ENCODE assay signal across 14 mouse cellular contexts in the genomic region with DNA sequence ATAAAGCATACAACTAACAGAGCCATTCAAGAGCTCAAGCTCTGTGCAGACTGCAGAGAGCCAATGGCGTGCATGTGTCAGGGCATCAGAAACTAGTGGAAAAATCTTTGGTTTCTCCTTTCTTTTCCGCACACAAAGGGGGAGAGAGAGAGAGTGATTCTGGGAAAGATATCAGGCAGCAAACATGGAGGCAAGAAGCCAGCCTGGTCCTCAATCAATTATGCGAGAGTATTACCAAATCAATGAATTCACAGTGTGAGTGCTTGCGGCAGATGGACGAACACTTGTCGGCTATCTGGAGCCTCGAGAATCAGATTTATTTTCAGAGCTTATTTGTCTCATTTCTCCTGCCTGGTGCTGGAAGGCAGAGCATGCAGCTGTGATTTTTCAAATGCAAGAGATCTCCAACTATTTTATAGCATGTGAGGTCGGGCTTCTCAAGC.
DNase-seq lines count a peak whose midpoint lies in the region; ATAC-seq and TF ChIP-seq lines count a peak whose summit lies in the region.
"Had no signal": no experiment of that assay in that cellular context is flagged by ENCODE, and none has a peak within 500 bp of the region (broad histone marks: within the 10 kb centered on the region; RNA-seq: fewer than 3 reads in every experiment).

No protein-coding gene starts in this region.

- peak overlapping the region; percentile 64 for H3K27ac ChIP-seq in neural tube, embryonic 13.5 days (replicated peaks)
- peak overlapping the region; percentile 3; the same call in 1 of the 2 replicates for H3K27ac ChIP-seq in hindbrain, embryonic 10.5 days
- H3K27ac ChIP-seq in midbrain, embryonic 15.5 days: peak overlapping the region; percentile 68
- H3K27ac ChIP-seq in thymus, adult 2 months (ENCODE audit: control insufficient read depth, insufficient read depth, low read length): no peak overlapping the region

- peaks cover 32% of the 10 kb centered on the region for H3K4me1 ChIP-seq in neural tube, embryonic 13.5 days (replicated peaks)
- peaks cover 11% of the 10 kb centered on the region; the same call in 1 of the 2 replicates for H3K4me1 ChIP-seq in hindbrain, embryonic 10.5 days (replicated peaks)
- peaks cover 9% of the 10 kb centered on the region; the same call in 1 of the 2 replicates for H3K4me1 ChIP-seq in midbrain, embryonic 15.5 days
- H3K4me1 ChIP-seq in thymus, adult 2 months (replicated peaks; ENCODE audit: control insufficient read depth, insufficient read depth, low read length): no peaks in the 10 kb centered on the region

- no peak for TF ChIP-seq CTCF in thymus, adult 2 months (IDR thresholded peaks at IDR 0.05; ENCODE audit: borderline replicate concordance, control insufficient read depth, extremely low read depth, insufficient read depth, low read length, poor library complexity)

- H3K4me3 ChIP-seq in neural tube, embryonic 13.5 days: no peak overlapping the region
- no peak overlapping the region for H3K4me3 ChIP-seq in hindbrain, embryonic 10.5 days
- no peak overlapping the region for H3K4me3 ChIP-seq in midbrain, embryonic 15.5 days
- no peak overlapping the region for H3K4me3 ChIP-seq in thymus, adult 2 months (ENCODE audit: control insufficient read depth, insufficient read depth, low read length)

- DNase-seq in neural tube, embryonic 10.5 days (ENCODE audit: extremely low spot score, low spot score): no peak
- DNase-seq in hindbrain, embryonic 10.5 days (ENCODE audit: low spot score): no peak
- DNase-seq in layer of hippocampus, adult 18-20 months (ENCODE audit: low spot score in 2 of 2): peak; percentile 75 to 88
- no peak for DNase-seq in thymus, adult 2 months
- DNase-seq in ovary, postnatal 14 days (ENCODE audit: low spot score): no peak
- no peak for DNase-seq in embryo, embryonic 11 days
- DNase-seq: adrenal gland, postnatal 14 days; cerebellum, adult 9-10 months; gastrocnemius, postnatal 25 days; heart, postnatal 14 days; kidney, postnatal 10 days; lung, postnatal 10 days had no signal

- no peaks in the 10 kb centered on the region for H3K36me3 ChIP-seq in neural tube, embryonic 13.5 days
- no peaks in the 10 kb centered on the region for H3K36me3 ChIP-seq in hindbrain, embryonic 10.5 days
- H3K36me3 ChIP-seq in midbrain, embryonic 15.5 days (replicated peaks): no peaks in the 10 kb centered on the region
- no peaks in the 10 kb centered on the region for H3K36me3 ChIP-seq in thymus, adult 2 months (ENCODE audit: control insufficient read depth, insufficient read depth, low read length)

- H3K4me2 ChIP-seq in neural tube, embryonic 13.5 days: 0 out of 2 replicates have a peak overlapping the region, but pooled peaks have one; percentile 0
- H3K4me2 ChIP-seq in midbrain, embryonic 15.5 days: no peak overlapping the region

- H3K9me3 ChIP-seq in neural tube, embryonic 13.5 days: no peaks in the 10 kb centered on the region
- H3K9me3 ChIP-seq in hindbrain, embryonic 10.5 days: no peaks in the 10 kb centered on the region
- no peaks in the 10 kb centered on the region for H3K9me3 ChIP-seq in midbrain, embryonic 15.5 days

- H3K27me3 ChIP-seq in neural tube, embryonic 13.5 days: no peaks in the 10 kb centered on the region
- no peaks in the 10 kb centered on the region for H3K27me3 ChIP-seq in hindbrain, embryonic 10.5 days (ENCODE audit: insufficient read depth, poor library complexity, severe bottlenecking)
- H3K27me3 ChIP-seq in midbrain, embryonic 15.5 days (replicated peaks): no peaks in the 10 kb centered on the region
- H3K27me3 ChIP-seq in thymus, adult 2 months (ENCODE audit: control insufficient read depth, insufficient read depth, low read length): no peaks in the 10 kb centered on the region

- ATAC-seq in neural tube, embryonic 13.5 days (ENCODE audit: low read depth): 0 out of 2 replicates have a peak, but pooled peaks have one; percentile 29
- no peak; the same call in 1 of the 2 replicates for ATAC-seq in midbrain, embryonic 15.5 days (replicated peaks)

- TF ChIP-seq POLR2A in thymus, adult 2 months (IDR thresholded peaks at IDR 0.05; ENCODE audit: control insufficient read depth, extremely low read depth, insufficient read depth, low read length, poor library complexity): no peak

- no peak overlapping the region for H3K9ac ChIP-seq in neural tube, embryonic 13.5 days
- no peak overlapping the region for H3K9ac ChIP-seq in midbrain, embryonic 15.5 days

- 45% methylated on average over 8 of the region's 8 CpGs for WGBS in neural tube, embryonic 13.5 days
- WGBS in hindbrain, embryonic 10.5 days: 73% methylated on average over 8 of the region's 8 CpGs
- 40% methylated on average over 8 of the region's 8 CpGs for WGBS in midbrain, embryonic 15.5 days
- WGBS in thymus, adult 2 months: 89% methylated on average over 8 of the region's 8 CpGs

Comparison
In these comparisons a context has a peak if more than half of its experiments do, and no peak if none do; other contexts are left out.
1. DNase-seq: peak in layer of hippocampus, adult 18-20 months (2 of 2); none in neural tube, embryonic 10.5 days (single experiment), hindbrain, embryonic 10.5 days (single experiment), thymus, adult 2 months (single experiment), ovary, postnatal 14 days (single experiment) and embryo, embryonic 11 days (single experiment).